Mouse (Mus musculus) G1E (cell line): ENCODE data around the gene Pcdh15.

Experiments
- CTCF ChIP-seq: IDR thresholded peaks from 2 replicates; pipeline ENCODE4 v1.5.1; 2012; ENCODE audit warnings: low read depth, low read length, inconsistent platforms, mixed read lengths
- GATA1 ChIP-seq: IDR thresholded peaks from 2 replicates; pipeline ENCODE4 v1.6.1; 2012; ENCODE audit warnings: borderline replicate concordance, low read length, inconsistent platforms, mixed read lengths
- POLR2AphosphoS5 ChIP-seq: IDR thresholded peaks from 2 replicates; pipeline ENCODE4 v1.6.1; 2012; ENCODE audit warnings: low read depth, low read length, inconsistent platforms; ENCODE audit not compliant: insufficient replicate concordance
- TAL1 ChIP-seq: conservative IDR thresholded peaks from 2 replicates; pipeline ENCODE4 v1.6.1; 2012; ENCODE audit warnings: low read depth, low read length, inconsistent platforms, mixed read lengths

- no peak for TF ChIP-seq CTCF
- no peak for TF ChIP-seq POLR2AphosphoS5
- TF ChIP-seq TAL1 = no peak
- no peak for TF ChIP-seq GATA1
These were observed 1158.7 kb downstream of the Pcdh15 start for GRCm38 (mm10) chr10:74257716-74258446.
